Mouse (Mus musculus) cerebellum, adult 2 months (tissue): ENCODE results near the gene Dph3. TPM values are rescaled to one million over a fixed set of nuclear protein-coding genes. Genes with fewer than 3 reads are reported as not detected.

Experiments used
- DNase-seq, 2 experiments: peaks; one replicate each; pipeline ENCODE4 v3.0.0; 2021
- H3K27ac ChIP-seq: fragments of 200-500 bp; 2 replicates; pipeline ENCODE4 v1.5.1; 2012; ENCODE audit warnings: low read length, control low read depth, inconsistent platforms; ENCODE audit not compliant: insufficient read depth
- H3K27me3 ChIP-seq: fragments of 200-500 bp; 2 replicates; pipeline ENCODE4 v1.6.1; 2012; ENCODE audit warnings: inconsistent platforms, mild to moderate bottlenecking, low read length, moderate library complexity; ENCODE audit not compliant: control insufficient read depth, insufficient read depth
- H3K4me1 ChIP-seq: fragments of 200-500 bp; 2 replicates; pipeline ENCODE4 v1.6.1; 2011; ENCODE audit warnings: low read length; ENCODE audit not compliant: control insufficient read depth, insufficient read depth
- H3K4me3 ChIP-seq: fragments of 200-500 bp; replicated peaks from 2 replicates; pipeline ENCODE3; 2011; ENCODE audit warnings: mild to moderate bottlenecking, low read depth, low read length, control low read depth; ENCODE audit not compliant: insufficient read depth
- CTCF ChIP-seq: fragments of 200-500 bp; IDR thresholded peaks from 2 replicates; pipeline ENCODE4 v1.5.1; 2011; ENCODE audit warnings: low read depth, mild to moderate bottlenecking, control low read depth, low read length, moderate library complexity, borderline replicate concordance; ENCODE audit not compliant: insufficient read depth
- POLR2A ChIP-seq: fragments of 200-500 bp; IDR thresholded peaks from 2 replicates; pipeline ENCODE4 v1.6.1; 2011; ENCODE audit warnings: low read length, control low read depth, borderline replicate concordance; ENCODE audit not compliant: insufficient read depth
- WGBS: fragments of 180-500 bp; shearing (Covaris S2); methylation state at CpG from one replicate; pipeline ENCODE4 v1.1.7; 2018; 5-methylcytosine and 5-hydroxymethylcytosine counted together
- polyA plus RNA-seq: library from polyadenylated mRNA; depleted of rRNA; stranded (reverse); fragments of >200 nt; gene quantifications from 2 replicates; pipeline ENCODE4 v1.2.3, GENCODE M21; 2012; rRNA removed

The Dph3 gene
- polyA plus RNA-seq, 1 experiment, result 54.6 TPM

DNA sequence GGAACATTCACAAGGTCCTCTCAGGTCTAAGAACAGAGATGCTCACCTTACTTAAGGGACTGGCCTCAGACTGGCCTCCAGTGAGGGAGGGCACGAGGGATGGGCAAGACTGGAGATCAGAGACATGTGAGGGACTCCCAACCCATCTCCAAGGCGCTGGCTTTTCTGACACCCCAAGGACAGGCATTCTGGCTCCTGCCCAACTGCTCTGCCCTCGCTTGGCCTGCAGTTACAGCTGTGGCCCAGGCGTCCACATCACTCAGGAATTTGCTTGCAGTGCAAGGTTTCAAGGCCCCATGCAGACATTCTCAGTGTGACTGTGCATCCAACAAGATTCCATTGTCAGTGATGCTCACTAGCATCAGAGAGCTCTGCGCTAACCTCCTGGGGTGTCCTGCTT is 49.0 kb downstream of the Dph3 start:
- Histone ChIP-seq H3K27me3 (no peaks in the 10 kb centered on the region), H3K27ac (no peak overlapping the region), H3K4me3 (no peak overlapping the region), H3K4me1 (peaks cover 23% of the 10 kb centered on the region)
- no peak for DNase-seq
- WGBS, result 70% methylated on average over 5 of the region's 5 CpGs
- no peak for TF ChIP-seq POLR2A
- TF ChIP-seq CTCF, result no peak

GRCm38 (mm10) chr14:32032522-32032921 is 53.0 kb downstream of the Dph3 start:
- TF ChIP-seq POLR2A, result no peak
- peak; percentile 95 for TF ChIP-seq CTCF
- Histone ChIP-seq H3K4me3 (peak overlapping the region; percentile 37), H3K4me1 (peaks cover 33% of the 10 kb centered on the region), H3K27ac (no peak overlapping the region), H3K27me3 (no peaks in the 10 kb centered on the region)
- WGBS, result 2% methylated on average over 4 of the region's 4 CpGs
- DNase-seq, result peak; percentile 86

Other genes starting within 250 kb of the Dph3 start
- 14.5 and 16.7 TPM in 2 replicates for gene Galnt15, start 56.7 kb downstream of the Dph3 start, polyA plus RNA-seq
- 25.3 and 31.5 TPM in 2 replicates for gene Oxnad1, start 355 bp downstream of the Dph3 start, polyA plus RNA-seq
- not detected in 2 replicates for gene Msmb, start 56.3 kb upstream of the Dph3 start, polyA plus RNA-seq
- gene Ncoa4, start 74.1 kb upstream of the Dph3 start, polyA plus RNA-seq, result 69.7 and 78.5 TPM in 2 replicates
- gene Timm23, start 116.2 kb upstream of the Dph3 start, polyA plus RNA-seq, result 178 and 182 TPM in 2 replicates
- 16.1 and 16.5 TPM in 2 replicates for gene Parg, start 116.2 kb upstream of the Dph3 start, polyA plus RNA-seq
- gene Ogdhl, start 236.3 kb upstream of the Dph3 start, polyA plus RNA-seq, result 91.2 and 94.7 TPM in 2 replicates